Mouse (Mus musculus) left cerebral cortex, postnatal 36 days (tissue): ENCODE results near the gene Tubb1. TPM values are rescaled to one million over a fixed set of nuclear protein-coding genes. Genes with fewer than 3 reads are reported as not detected.

Experiments used
- DNase-seq, 2 experiments: peaks; one replicate each; pipeline ENCODE4 v3.0.0; 2021 to 2022; ENCODE audit warnings: low spot score in 2 of 2, mixed read lengths in 1 of 2
- intact Hi-C: fragments of 180-260 bp; cut with DNase I; formaldehyde crosslinking; loops from one replicate; pipeline ENCODE4 v1.15.1; 2025
- total RNA-seq, 2 experiments: library from RNA; stranded (reverse); gene quantifications; 2 replicates each; pipeline ENCODE4 v1.2.3; 2021

Gene Tubb1
- under 1 TPM in 1 of 2 experiments, not detected in 1; 0.22 TPM for total RNA-seq

- no peak for DNase-seq
- intact Hi-C loops: no loop called here
Measured at GRCm38 (mm10) chr2:174450353-174450752, at the start of gene Tubb1. Tubb1 (plus strand) TSS chr2:174450695.

GRCm38 (mm10) chr2:174410222-174410621 is 40.3 kb upstream of the Tubb1 start:
- no peak for DNase-seq
- intact Hi-C loops: no loop called here

GRCm38 (mm10) chr2:174413127-174413526 is 37.4 kb upstream of the Tubb1 start:
- intact Hi-C loops: no loop called here
- DNase-seq: no peak

- intact Hi-C loops: no loop called here
- DNase-seq: no peak
Measured at GRCm38 (mm10) chr2:174415001-174415730, 35.3 kb upstream of the Tubb1 start.

GRCm38 (mm10) chr2:174415731-174416310 is 34.7 kb upstream of the Tubb1 start, which contains the start of gene Nelfcd:
Nelfcd (plus strand) TSS chr2:174415804.
- intact Hi-C loops: no loop called here

GRCm38 (mm10) chr2:174421107-174421506 is 29.4 kb upstream of the Tubb1 start:
- intact Hi-C loops: no loop called here
- DNase-seq: no peak

More at GRCm38 (mm10) chr2:174415731-174416310, 34.7 kb upstream of the Tubb1 start, which contains the start of gene Nelfcd:
- peak; percentile 89 to 90 for DNase-seq

- intact Hi-C loops: no loop called here
Measured at GRCm38 (mm10) chr2:174424301-174425085, 26.0 kb upstream of the Tubb1 start.

GRCm38 (mm10) chr2:174426856-174427255 is 23.6 kb upstream of the Tubb1 start:
- intact Hi-C loops: no loop called here
- DNase-seq: no peak

More at GRCm38 (mm10) chr2:174424301-174425085, 26.0 kb upstream of the Tubb1 start:
- no peak for DNase-seq

- DNase-seq: no peak
- intact Hi-C loops: no loop called here
Measured at GRCm38 (mm10) chr2:174428076-174428835, 22.2 kb upstream of the Tubb1 start.

- intact Hi-C loops: no loop called here
- no peak for DNase-seq
Measured at GRCm38 (mm10) chr2:174428996-174429591, 21.4 kb upstream of the Tubb1 start.

- DNase-seq: no peak
- intact Hi-C loops: no loop called here
Measured at GRCm38 (mm10) chr2:174434943-174435342, 15.6 kb upstream of the Tubb1 start.

- no peak for DNase-seq
- intact Hi-C loops: no loop called here
Measured at GRCm38 (mm10) chr2:174436076-174436701, 14.3 kb upstream of the Tubb1 start.

- no peak for DNase-seq
- intact Hi-C loops: no loop called here
Measured at GRCm38 (mm10) chr2:174436916-174437696, 13.4 kb upstream of the Tubb1 start.

GRCm38 (mm10) chr2:174437697-174437982 is 12.9 kb upstream of the Tubb1 start:
- DNase-seq: no peak
- intact Hi-C loops: no loop called here

- intact Hi-C loops: no loop called here
Measured at GRCm38 (mm10) chr2:174438181-174438580, 12.3 kb upstream of the Tubb1 start.

GRCm38 (mm10) chr2:174438737-174439449 is 11.6 kb upstream of the Tubb1 start, which contains the start of gene Ctsz:
Ctsz (minus strand) TSS chr2:174439039.
- intact Hi-C loops: no loop called here
- DNase-seq: peak; percentile 26 to 34

More at GRCm38 (mm10) chr2:174438181-174438580, 12.3 kb upstream of the Tubb1 start:
- no peak for DNase-seq

- intact Hi-C loops: no loop called here
- DNase-seq: no peak
Measured at GRCm38 (mm10) chr2:174439450-174439838, 11.1 kb upstream of the Tubb1 start.

- intact Hi-C loops: no loop called here
- DNase-seq: no peak
Measured at GRCm38 (mm10) chr2:174439961-174440360, 10.5 kb upstream of the Tubb1 start.
